Mouse (Mus musculus) B cell, adult 62 days (primary cell): ENCODE measurements around the gene Chrd. TPM values are rescaled to one million over a fixed set of nuclear protein-coding genes. Genes with fewer than 3 reads are reported as not detected.

Source experiments
- total RNA-seq: library from RNA; stranded (reverse); gene quantifications from 4 replicates; pipeline ENCODE4 v1.2.4, GENCODE M21; 2023

Chrd gene
- not detected in 4 replicates for total RNA-seq

DNA sequence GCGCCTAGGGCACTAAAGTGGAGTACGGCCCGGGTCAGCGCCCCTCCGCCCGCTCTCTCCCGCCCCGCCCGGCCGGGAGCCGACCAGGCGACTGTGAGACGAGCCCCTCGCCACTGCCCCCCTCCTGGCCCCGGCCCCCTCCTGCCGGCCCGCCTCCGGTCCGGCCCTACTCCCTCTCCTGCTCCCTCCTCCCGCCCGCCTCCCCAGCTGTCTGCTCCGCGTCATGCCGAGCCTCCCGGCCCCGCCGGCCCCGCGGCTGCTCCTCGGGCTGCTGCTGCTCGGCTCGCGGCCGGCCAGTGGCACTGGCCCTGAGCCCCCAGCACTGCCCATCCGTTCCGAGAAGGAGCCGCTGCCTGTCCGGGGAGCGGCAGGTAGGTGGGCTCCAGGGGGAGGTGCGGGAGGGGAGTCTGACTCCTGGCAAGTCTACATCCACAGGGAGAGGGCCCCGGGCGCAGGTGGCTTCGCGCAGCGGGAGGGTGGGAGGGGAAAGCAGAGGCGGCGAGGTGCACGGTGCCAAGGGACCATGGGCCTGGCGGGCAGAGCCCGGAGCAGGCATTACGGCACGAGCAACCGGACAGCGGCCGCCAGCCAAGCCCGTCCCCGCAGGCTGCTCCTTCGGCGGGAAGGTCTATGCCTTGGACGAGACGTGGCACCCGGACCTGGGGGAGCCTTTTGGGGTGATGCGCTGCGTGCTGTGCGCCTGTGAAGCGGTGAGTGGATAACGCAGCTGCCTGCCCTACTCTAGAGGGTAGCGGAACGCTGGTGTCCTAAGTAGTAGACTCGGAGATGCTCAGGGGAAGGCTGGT, at the start of gene Chrd:
Gene Chrd (plus strand): TSS at position 203 of the 806 bp plus-strand sequence.

DNA sequence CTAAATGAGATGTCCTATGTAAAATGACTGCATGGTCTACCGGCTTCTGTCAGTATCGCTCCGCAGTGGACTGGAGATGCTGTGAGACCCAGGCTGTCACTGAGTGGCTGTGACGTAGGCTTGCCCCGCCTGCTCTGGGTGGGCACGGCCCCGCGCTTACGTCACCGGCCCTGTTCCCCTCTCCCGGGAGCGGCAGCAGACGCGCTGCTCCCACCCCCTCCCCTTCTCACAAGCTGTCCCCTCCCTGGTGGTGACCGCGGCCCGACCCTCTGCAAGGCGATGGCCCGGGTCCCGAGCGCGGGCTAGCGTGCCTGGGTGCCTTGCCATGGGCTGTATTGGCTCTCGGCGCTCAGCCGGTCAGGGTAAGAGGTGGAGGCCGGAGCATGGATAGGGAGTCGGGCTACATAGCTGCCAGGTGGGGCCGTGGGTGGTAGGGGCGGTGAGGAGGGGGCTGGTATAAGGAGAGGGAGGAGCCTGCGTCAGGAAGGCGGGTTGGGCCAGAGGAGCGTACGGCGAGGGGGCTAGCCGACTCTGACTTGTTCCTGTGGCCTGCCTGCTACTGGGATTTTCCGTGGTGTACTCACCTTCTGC, 39.7 kb upstream of the Chrd start, which contains the start of gene Fam131a:
Gene Fam131a (plus strand): TSS at position 131 of the 591 bp plus-strand sequence.

DNA sequence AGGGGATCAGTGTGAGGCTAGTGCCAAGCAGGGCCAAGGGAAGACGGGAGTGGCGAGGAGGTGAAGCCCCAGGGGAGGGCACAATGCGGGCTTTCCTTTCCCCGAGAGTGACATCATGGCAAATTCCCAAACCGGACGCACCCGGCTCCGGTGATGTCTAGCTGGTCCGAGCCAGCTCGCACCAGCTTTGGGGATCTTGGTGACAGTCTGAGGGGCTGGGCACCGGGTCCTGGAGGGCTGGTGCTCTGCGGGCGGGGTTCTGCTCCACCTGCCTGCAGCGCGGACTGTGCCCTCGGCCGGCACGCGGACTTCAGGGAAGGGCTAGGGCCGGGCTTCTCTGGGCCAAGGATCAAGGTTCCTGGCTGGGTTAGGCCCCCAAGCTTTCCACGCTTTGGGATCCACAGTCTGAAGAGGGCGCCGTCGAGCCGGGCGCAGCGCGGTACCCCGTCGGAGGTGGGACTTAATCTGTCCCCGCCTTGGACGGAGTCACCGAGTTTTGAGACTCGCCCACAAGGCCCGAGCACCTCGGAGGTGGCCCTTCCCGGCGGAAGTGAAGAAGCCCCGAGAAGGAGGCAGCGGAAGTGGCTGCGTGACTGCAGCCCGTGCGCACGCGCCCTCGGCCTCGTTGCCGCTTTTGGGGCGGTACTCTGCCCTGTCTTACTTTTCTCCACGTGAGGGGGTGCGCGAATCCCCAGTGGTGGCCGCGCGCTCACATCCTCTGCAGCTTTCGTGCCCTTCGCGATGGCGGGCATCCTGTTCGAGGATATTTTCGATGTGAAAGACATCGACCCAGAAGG, 15.5 kb upstream of the Chrd start, which contains the start of the genes Polr2h and Clcn2:
Gene Polr2h (plus strand): TSS at position 485 of the 797 bp plus-strand sequence.
Gene Clcn2 (minus strand): TSS at position 566 of the 797 bp plus-strand sequence.

DNA sequence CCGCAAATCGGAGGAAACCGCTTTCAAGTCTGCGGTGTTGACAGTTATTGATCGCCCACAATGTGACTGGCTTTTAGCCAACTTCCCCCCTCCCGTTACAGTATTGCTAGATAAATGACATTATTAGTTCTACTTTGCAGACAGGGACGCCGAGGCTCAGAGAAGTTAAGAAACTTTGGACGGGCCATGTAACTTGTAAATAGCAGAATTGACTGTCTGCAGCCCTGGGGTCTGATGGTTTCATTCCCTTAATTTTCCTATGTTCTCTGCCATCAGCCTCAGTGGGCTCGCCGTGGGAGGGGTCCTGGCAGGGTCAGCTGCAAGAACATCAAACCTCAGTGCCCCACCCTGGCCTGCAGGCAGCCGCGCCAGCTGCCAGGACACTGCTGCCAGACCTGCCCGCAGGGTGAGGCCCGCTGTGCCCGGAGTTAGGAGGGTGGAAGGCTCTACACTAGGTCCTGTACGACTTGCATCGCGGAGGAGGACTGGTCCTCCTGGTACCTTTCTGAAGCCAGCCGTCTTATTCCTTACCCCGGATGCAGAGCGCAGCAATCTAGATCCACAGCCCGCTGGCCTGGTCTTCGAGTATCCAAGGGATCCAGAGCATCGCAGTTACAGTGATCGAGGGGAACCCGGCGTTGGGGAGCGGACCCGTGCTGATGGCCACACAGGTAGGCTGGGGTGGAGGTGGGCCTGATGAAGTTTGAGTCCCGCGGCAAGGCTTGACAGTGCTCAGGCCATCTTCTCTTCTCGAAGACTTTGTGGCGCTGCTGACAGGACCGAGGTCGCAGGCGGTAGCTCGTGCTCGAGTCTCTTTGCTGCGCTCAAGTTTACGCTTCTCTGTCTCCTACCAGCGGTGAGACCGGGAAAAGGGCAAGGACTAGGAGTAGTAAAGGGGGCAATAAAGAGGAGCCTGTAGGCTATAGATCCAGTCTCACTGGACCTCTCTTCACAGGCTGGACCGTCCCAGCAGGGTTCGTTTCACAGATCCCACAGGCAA, 1.1 kb downstream of the Chrd start, which contains the start of gene Thpo:
Gene Thpo (minus strand): TSS at position 781 of the 1,000 bp plus-strand sequence.

Other genes starting within 250 kb of the Chrd start
- gene Eif2b5, start 234.3 kb upstream of the Chrd start, total RNA-seq: 42.8 to 52.1 TPM (median 47.2 TPM) in 4 replicates
- 41.5 to 43.6 TPM (median 42.6 TPM) in 4 replicates for gene Dvl3, start 216.1 kb upstream of the Chrd start, total RNA-seq
- 160 to 184 TPM (median 175 TPM) in 4 replicates for gene Ap2m1, start 197.6 kb upstream of the Chrd start, total RNA-seq
- 90.6 to 104 TPM (median 98.3 TPM) in 4 replicates for gene Abcf3, start 184.6 kb upstream of the Chrd start, total RNA-seq
- gene Vwa5b2, start 143.7 kb upstream of the Chrd start, total RNA-seq: 0.49 to 0.88 TPM in 2 of 4 replicates, not detected in the others
- gene Eef1akmt4, start 121.5 kb upstream of the Chrd start, total RNA-seq: 3.9 to 5.7 TPM (median 4.5 TPM) in 4 replicates
- gene Gm49333, start 121.5 kb upstream of the Chrd start, total RNA-seq: not detected in 4 replicates
- gene Alg3, start 121.4 kb upstream of the Chrd start, total RNA-seq: 9.5 to 14.5 TPM (median 12.0 TPM) in 4 replicates
- not detected in 4 replicates for gene Camk2n2, start 111.8 kb upstream of the Chrd start, total RNA-seq
- 0.76 TPM in 1 of 4 replicates, not detected in the others for gene Ece2, start 103.3 kb upstream of the Chrd start, total RNA-seq
- 103 to 114 TPM (median 106 TPM) in 4 replicates for gene Psmd2, start 81.5 kb upstream of the Chrd start, total RNA-seq
- gene Eif4g1, start 64.8 kb upstream of the Chrd start, total RNA-seq: 317 to 345 TPM (median 335 TPM) in 4 replicates
- 0.41 to 0.91 TPM (median 0.43 TPM) in 3 of 4 replicates, not detected in the other for gene Fam131a, start 39.9 kb upstream of the Chrd start, total RNA-seq
- gene Polr2h, start 15.5 kb upstream of the Chrd start, total RNA-seq: 17.3 to 22.7 TPM (median 19.5 TPM) in 4 replicates
- 2.5 to 4.1 TPM (median 3.2 TPM) in 4 replicates for gene Clcn2, start 15.4 kb upstream of the Chrd start, total RNA-seq
- gene Thpo, start 1.4 kb downstream of the Chrd start, total RNA-seq: not detected in 4 replicates